Comparison of ENCODE assay signal across 10 mouse cellular contexts in genomic region chr13:73069840-73070530, GRCm38 (mm10).
DNase-seq lines count a peak whose midpoint lies in the region; ATAC-seq and TF ChIP-seq lines count a peak whose summit lies in the region.
"Had no signal": no experiment of that assay in that cellular context is flagged by ENCODE, and none has a peak within 500 bp of the region (broad histone marks: within the 10 kb centered on the region; RNA-seq: fewer than 3 reads in every experiment).

No protein-coding gene starts in this region.

- 49% methylated on average over 13 of the region's 13 CpGs for WGBS in midbrain, embryonic 13.5 days
- WGBS in midbrain, embryonic 15.5 days, result 47% methylated on average over 13 of the region's 13 CpGs
- WGBS in forebrain, embryonic 13.5 days, result 31% methylated on average over 13 of the region's 13 CpGs
- WGBS in kidney, embryonic 16.5 days, result 22% methylated on average over 13 of the region's 13 CpGs
- WGBS in neural tube, embryonic 15.5 days, result 7% methylated on average over 13 of the region's 13 CpGs
- WGBS in liver, postnatal 0 days (ENCODE audit: insufficient replicate concordance), result 73% methylated on average over 13 of the region's 13 CpGs

- no peaks in the 10 kb centered on the region for H3K36me3 ChIP-seq in midbrain, embryonic 13.5 days
- H3K36me3 ChIP-seq in midbrain, embryonic 15.5 days (replicated peaks), result no peaks in the 10 kb centered on the region
- no peaks in the 10 kb centered on the region for H3K36me3 ChIP-seq in forebrain, embryonic 13.5 days (ENCODE audit: poor library complexity, severe bottlenecking)
- H3K36me3 ChIP-seq in kidney, embryonic 16.5 days (ENCODE audit: insufficient read depth, low read length), result no peaks in the 10 kb centered on the region
- H3K36me3 ChIP-seq in neural tube, embryonic 15.5 days, result no peaks in the 10 kb centered on the region
- H3K36me3 ChIP-seq in liver, postnatal 0 days (replicated peaks; ENCODE audit: insufficient read depth, low read length), result no peaks in the 10 kb centered on the region
- H3K36me3 ChIP-seq: embryonic facial prominence, embryonic 13.5 days had no signal

- no peak for TF ChIP-seq CTCF in liver, postnatal 0 days (IDR thresholded peaks at IDR 0.05; ENCODE audit: low read depth)

- TF ChIP-seq EP300 in liver, postnatal 0 days (IDR thresholded peaks at IDR 0.05; ENCODE audit: low read depth), result no peak

- no peak overlapping the region for H3K4me3 ChIP-seq in midbrain, embryonic 13.5 days (replicated peaks)
- no peak overlapping the region for H3K4me3 ChIP-seq in midbrain, embryonic 15.5 days
- H3K4me3 ChIP-seq in forebrain, embryonic 13.5 days, result no peak overlapping the region
- no peak overlapping the region for H3K4me3 ChIP-seq in kidney, embryonic 16.5 days (ENCODE audit: low read length)
- H3K4me3 ChIP-seq in neural tube, embryonic 15.5 days (replicated peaks), result no peak overlapping the region
- no peak overlapping the region for H3K4me3 ChIP-seq in liver, postnatal 0 days (ENCODE audit: low read depth, low read length)
- H3K4me3 ChIP-seq: embryonic facial prominence, embryonic 13.5 days had no signal

- no peak overlapping the region for H3K9ac ChIP-seq in midbrain, embryonic 13.5 days (replicated peaks)
- no peak overlapping the region for H3K9ac ChIP-seq in midbrain, embryonic 15.5 days
- no peak overlapping the region for H3K9ac ChIP-seq in forebrain, embryonic 13.5 days
- no peak overlapping the region for H3K9ac ChIP-seq in kidney, embryonic 16.5 days (replicated peaks; ENCODE audit: low read length)
- H3K9ac ChIP-seq in neural tube, embryonic 15.5 days (replicated peaks), result no peak overlapping the region
- no peak overlapping the region for H3K9ac ChIP-seq in liver, postnatal 0 days (replicated peaks)
- H3K9ac ChIP-seq: embryonic facial prominence, embryonic 13.5 days had no signal

- no peak for ATAC-seq in midbrain, embryonic 13.5 days
- no peak for ATAC-seq in midbrain, embryonic 15.5 days (replicated peaks)
- ATAC-seq in forebrain, embryonic 13.5 days, result no peak
- ATAC-seq in kidney, embryonic 16.5 days (ENCODE audit: low FRiP score, low TSS enrichment), result peak; percentile 39; the same call in 1 of the 2 replicates
- peak; percentile 58; the same call in 1 of the 2 replicates for ATAC-seq in neural tube, embryonic 15.5 days (ENCODE audit: low FRiP score)
- no peak for ATAC-seq in liver, postnatal 0 days

- no peaks in the 10 kb centered on the region for H3K9me3 ChIP-seq in midbrain, embryonic 13.5 days
- H3K9me3 ChIP-seq in midbrain, embryonic 15.5 days, result no peaks in the 10 kb centered on the region
- H3K9me3 ChIP-seq in forebrain, embryonic 13.5 days (replicated peaks), result no peaks in the 10 kb centered on the region
- H3K9me3 ChIP-seq in kidney, embryonic 16.5 days (ENCODE audit: low read length), result no peaks in the 10 kb centered on the region
- no peaks in the 10 kb centered on the region for H3K9me3 ChIP-seq in neural tube, embryonic 15.5 days (replicated peaks)
- no peaks in the 10 kb centered on the region for H3K9me3 ChIP-seq in liver, postnatal 0 days (ENCODE audit: low read length)
- H3K9me3 ChIP-seq: embryonic facial prominence, embryonic 13.5 days had no signal

- peaks cover 35% of the 10 kb centered on the region for H3K27me3 ChIP-seq in midbrain, embryonic 13.5 days
- H3K27me3 ChIP-seq in midbrain, embryonic 15.5 days (replicated peaks), result peaks cover 3% of the 10 kb centered on the region; the same call in 1 of the 2 replicates
- H3K27me3 ChIP-seq in forebrain, embryonic 13.5 days, result peaks cover 26% of the 10 kb centered on the region
- H3K27me3 ChIP-seq in kidney, embryonic 16.5 days (ENCODE audit: insufficient read depth, low read length), result peaks cover 16% of the 10 kb centered on the region; the same call in 1 of the 2 replicates
- peaks cover 44% of the 10 kb centered on the region for H3K27me3 ChIP-seq in neural tube, embryonic 15.5 days (replicated peaks)
- no peaks in the 10 kb centered on the region for H3K27me3 ChIP-seq in liver, postnatal 0 days (ENCODE audit: insufficient read depth, low read length)

- peak overlapping the region; percentile 11; the same call in 1 of the 2 replicates for H3K4me2 ChIP-seq in midbrain, embryonic 13.5 days (replicated peaks)
- no peak overlapping the region for H3K4me2 ChIP-seq in midbrain, embryonic 15.5 days
- peak overlapping the region; percentile 16; the same call in 1 of the 2 replicates for H3K4me2 ChIP-seq in forebrain, embryonic 13.5 days
- H3K4me2 ChIP-seq in kidney, embryonic 16.5 days (replicated peaks; ENCODE audit: low read depth, low read length), result no peak overlapping the region
- H3K4me2 ChIP-seq in neural tube, embryonic 15.5 days, result peak overlapping the region; percentile 24
- H3K4me2 ChIP-seq in liver, postnatal 0 days (ENCODE audit: low read depth, low read length), result no peak overlapping the region
- H3K4me2 ChIP-seq: embryonic facial prominence, embryonic 13.5 days had no signal

- DNase-seq in spleen, adult 18-20 months, result no peak
- no peak for DNase-seq in liver, postnatal 0 days
- DNase-seq in cerebellum, adult 9-10 months, result no peak
- DNase-seq: lung, postnatal 10 days had no signal

- no peak overlapping the region for H3K27ac ChIP-seq in midbrain, embryonic 13.5 days
- no peak overlapping the region for H3K27ac ChIP-seq in midbrain, embryonic 15.5 days
- no peak overlapping the region for H3K27ac ChIP-seq in forebrain, embryonic 13.5 days
- no peak overlapping the region for H3K27ac ChIP-seq in kidney, embryonic 16.5 days (ENCODE audit: low read length)
- no peak overlapping the region for H3K27ac ChIP-seq in neural tube, embryonic 15.5 days (replicated peaks)
- no peak overlapping the region for H3K27ac ChIP-seq in liver, postnatal 0 days (ENCODE audit: low read depth)
- H3K27ac ChIP-seq: embryonic facial prominence, embryonic 13.5 days had no signal

- peaks cover 22% of the 10 kb centered on the region for H3K4me1 ChIP-seq in midbrain, embryonic 13.5 days (replicated peaks)
- peaks cover 13% of the 10 kb centered on the region for H3K4me1 ChIP-seq in midbrain, embryonic 15.5 days
- peaks cover 17% of the 10 kb centered on the region for H3K4me1 ChIP-seq in forebrain, embryonic 13.5 days
- H3K4me1 ChIP-seq in kidney, embryonic 16.5 days (ENCODE audit: insufficient read depth, low read length), result peaks cover 7% of the 10 kb centered on the region
- H3K4me1 ChIP-seq in neural tube, embryonic 15.5 days, result peaks cover 27% of the 10 kb centered on the region
- H3K4me1 ChIP-seq in liver, postnatal 0 days (ENCODE audit: insufficient read depth), result no peaks in the 10 kb centered on the region
- H3K4me1 ChIP-seq: embryonic facial prominence, embryonic 13.5 days had no signal

Comparison
In these comparisons a context has a peak if more than half of its experiments do, and no peak if none do; other contexts are left out.
1. H3K4me2 ChIP-seq: peak in midbrain, embryonic 13.5 days (single experiment), forebrain, embryonic 13.5 days (single experiment) and neural tube, embryonic 15.5 days (single experiment); none in midbrain, embryonic 15.5 days (single experiment), kidney, embryonic 16.5 days (single experiment) and liver, postnatal 0 days (single experiment).
2. ATAC-seq: peak in kidney, embryonic 16.5 days (single experiment) and neural tube, embryonic 15.5 days (single experiment); none in midbrain, embryonic 13.5 days (single experiment), midbrain, embryonic 15.5 days (single experiment), forebrain, embryonic 13.5 days (single experiment) and liver, postnatal 0 days (single experiment).